Mouse (Mus musculus) megakaryocyte-erythroid progenitor cell, adult 5 weeks (primary cell): Measurements from ENCODE around the gene Gm35549. TPM values are rescaled to one million over a fixed set of nuclear protein-coding genes. Genes with fewer than 3 reads are reported as not detected.

Experiments
- polyA plus RNA-seq: library from polyadenylated mRNA; stranded (reverse); fragments of >175 nt; gene quantifications from 2 replicates; pipeline ENCODE4 v1.2.3, GENCODE M21; 2012

Gm35549 gene
- not detected in 2 replicates for polyA plus RNA-seq

GRCm38 (mm10) chr9:122843760-122844159 is at the start of gene Gm35549:
Gm35549 (minus strand) TSS chr9:122844035.

GRCm38 (mm10) chr9:122885385-122885784 is 41.5 kb upstream of the Gm35549 start, which contains the start of gene Zkscan7:
Zkscan7 (plus strand) TSS chr9:122885685.

GRCm38 (mm10) chr9:122865697-122866166 is 21.9 kb upstream of the Gm35549 start, which contains the start of gene Zfp445:
Zfp445 (minus strand) TSS chr9:122866006.

DNA sequence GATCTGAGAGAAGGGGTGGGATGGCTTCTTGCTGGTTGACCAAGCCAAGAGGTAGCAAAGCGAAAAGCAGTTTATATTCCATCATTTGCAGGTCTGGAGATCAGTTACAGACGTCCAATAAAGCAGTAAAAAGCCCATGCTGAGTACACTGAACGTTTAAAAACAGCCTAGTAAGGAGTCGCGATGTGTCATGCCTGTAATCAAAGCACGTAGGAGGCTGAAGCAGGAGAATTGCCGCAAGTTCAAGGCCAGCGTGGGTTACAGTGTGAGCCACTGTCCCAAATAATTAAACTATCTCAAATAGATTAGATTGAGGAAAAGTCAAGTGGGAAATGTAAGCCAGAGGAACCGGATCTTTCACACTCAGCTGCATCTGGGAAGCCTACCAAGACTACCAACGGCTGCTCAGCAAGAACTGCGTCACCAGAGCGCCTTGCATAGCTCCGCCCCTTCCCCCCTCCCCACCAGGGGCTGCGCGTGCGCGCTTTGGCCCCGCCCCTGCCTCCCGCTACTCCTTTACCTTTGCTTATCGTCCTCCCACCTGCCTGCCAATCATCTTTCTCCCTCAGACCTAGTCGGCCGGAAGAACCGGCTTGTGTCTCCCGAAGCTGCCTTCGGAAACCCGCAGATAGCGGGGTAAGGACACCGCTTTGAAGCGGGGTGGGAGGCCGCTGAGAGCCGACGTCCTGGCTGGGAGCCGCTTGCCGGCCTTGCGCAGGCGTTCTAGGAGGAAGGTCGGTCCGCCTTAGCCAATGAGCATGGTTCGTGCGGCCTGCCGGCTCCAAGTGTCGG is 38.6 kb downstream of the Gm35549 start, which contains the start of gene Tcaim:
Tcaim (plus strand) TSS at position 487 of the 792 bp plus-strand sequence.

Other genes with a start within 250 kb of the Gm35549 start
- gene Topaz1, start 96.7 kb downstream of the Gm35549 start, polyA plus RNA-seq, result not detected in 2 replicates
- gene Tcaim, start 38.5 kb downstream of the Gm35549 start, polyA plus RNA-seq, result 0.62 and 1.2 TPM in 2 replicates
- gene Zfp445, start 22.0 kb upstream of the Gm35549 start, polyA plus RNA-seq, result 4.0 and 4.9 TPM in 2 replicates
- gene Zkscan7, start 41.6 kb upstream of the Gm35549 start, polyA plus RNA-seq, result 0.35 and 0.61 TPM in 2 replicates
- gene Zfp105, start 79.0 kb upstream of the Gm35549 start, polyA plus RNA-seq, result 0.22 and 0.27 TPM in 2 replicates
- 3.8 and 5.7 TPM in 2 replicates for gene 1110059G10Rik, start 107.0 kb upstream of the Gm35549 start, polyA plus RNA-seq
- 8.7 and 11.4 TPM in 2 replicates for gene Kif15, start 107.0 kb upstream of the Gm35549 start, polyA plus RNA-seq
- gene Tmem42, start 177.3 kb upstream of the Gm35549 start, polyA plus RNA-seq, result 11.8 and 12.2 TPM in 2 replicates
- 0.10 TPM in 1 of 2 replicates, not detected in the other for gene Tgm4, start 190.7 kb upstream of the Gm35549 start, polyA plus RNA-seq